Mouse (Mus musculus) adrenal gland, adult (tissue): Measurements from ENCODE around the gene Polrmt.

Experiments used
- DNase-seq, 2 experiments: peaks; one replicate each; pipeline ENCODE4 v3.0.0; 2022 to 2023; ENCODE audit warnings: low spot score in 1 of 2; ENCODE audit not compliant: inconsistent age in 2 of 2

Gene Polrmt

DNA sequence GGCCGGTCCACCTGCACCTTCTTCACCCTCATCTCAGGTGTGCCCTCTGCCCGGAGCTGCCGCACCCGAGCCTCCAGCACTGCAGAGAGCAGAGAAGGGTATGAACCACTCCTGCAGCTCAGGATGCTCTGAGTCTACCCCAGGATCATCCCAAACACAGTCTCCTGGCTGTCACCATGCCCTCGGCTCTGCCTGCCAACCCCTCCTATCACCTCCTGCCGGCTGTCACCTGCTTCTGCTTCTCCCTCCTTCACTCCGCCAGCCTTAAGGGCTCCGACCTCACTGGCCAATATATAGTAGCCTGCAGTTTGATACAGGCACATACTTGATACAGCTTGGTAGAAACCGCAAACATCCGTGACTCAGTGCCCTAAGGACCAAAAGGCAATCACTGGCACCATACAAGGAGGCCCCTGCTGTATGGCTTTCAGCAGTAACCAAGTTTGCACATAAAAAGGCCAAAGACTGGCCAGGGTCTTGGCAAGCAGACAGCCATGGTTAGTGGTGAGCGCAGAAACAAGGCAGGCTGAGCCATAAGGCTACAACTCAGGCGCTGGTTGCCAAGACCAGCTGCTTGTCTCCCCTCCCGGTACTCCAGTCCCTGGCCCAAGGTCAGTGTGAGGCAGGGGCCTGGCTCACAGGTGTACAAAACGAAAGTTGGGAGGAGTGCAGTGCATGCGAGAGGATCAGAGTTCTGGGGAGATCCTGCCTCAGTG lies 2.6 kb downstream of the Polrmt start:
- no peak for DNase-seq

GRCm38 (mm10) chr10:79743161-79743560 lies 3.2 kb downstream of the Polrmt start:
- DNase-seq = no peak

DNA sequence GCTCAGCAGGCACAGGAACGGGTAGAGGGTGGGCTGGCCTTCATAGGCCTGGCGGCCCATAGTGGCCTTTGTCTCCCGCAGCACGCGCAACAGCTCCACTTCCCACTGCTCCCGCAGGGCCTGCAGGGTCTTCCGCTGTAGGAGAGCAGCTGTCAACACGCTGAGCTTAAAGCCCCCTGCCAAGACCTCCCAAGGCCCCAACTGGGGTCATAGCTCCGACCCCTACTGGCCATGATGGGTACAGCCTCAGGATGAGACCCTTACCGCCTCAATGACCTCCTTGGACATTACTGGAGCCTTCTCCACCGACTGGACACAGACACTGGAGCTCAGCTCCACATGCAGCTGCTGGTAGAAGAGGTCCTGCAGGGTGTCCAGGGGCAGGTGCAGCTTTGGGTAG lies 5.5 kb downstream of the Polrmt start:
- DNase-seq = no peak

DNA sequence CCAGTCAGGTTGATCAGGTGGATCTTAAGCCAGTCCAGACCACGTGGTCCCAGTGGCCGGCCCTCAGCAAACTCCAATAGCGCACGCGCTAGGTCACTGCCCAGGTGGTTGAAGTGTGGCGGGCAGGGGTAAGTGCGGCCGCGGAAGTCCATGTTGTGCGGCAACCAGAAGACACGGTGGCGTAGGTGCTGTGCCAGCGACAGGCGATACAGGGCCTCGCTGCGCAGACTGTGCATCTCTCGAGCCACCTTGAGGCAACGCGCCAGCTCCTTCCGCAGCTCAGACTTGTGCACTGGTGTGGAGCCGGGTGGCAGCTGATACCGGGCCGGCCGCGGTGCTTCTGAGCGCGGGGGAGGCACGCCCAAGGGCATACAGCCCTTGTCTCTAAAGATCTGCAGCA lies 7.1 kb downstream of the Polrmt start:
- DNase-seq = no peak

DNA sequence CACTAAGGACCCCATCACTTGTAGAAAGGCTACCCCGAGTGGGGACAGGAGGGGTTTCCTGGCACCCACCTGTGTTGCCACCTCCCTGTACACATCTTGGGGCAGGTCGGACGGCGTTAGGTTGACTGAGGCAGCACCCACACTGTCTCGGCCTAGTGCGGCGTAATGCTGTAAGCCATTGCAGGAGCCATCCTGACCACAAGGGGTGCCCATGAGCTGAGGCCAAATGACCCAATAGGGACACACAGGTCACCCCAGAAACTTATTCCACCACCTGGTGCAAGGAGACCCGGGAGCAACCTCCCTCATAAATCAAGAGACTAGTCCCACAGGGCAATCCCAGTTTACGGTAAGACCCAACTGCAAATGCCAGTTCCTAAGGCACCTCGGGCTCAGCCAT lies 8.1 kb downstream of the Polrmt start:
- peak in 1 of 2 experiments; percentile 59 for DNase-seq

- DNase-seq = no peak
These were observed 9.7 kb downstream of the Polrmt start for GRCm38 (mm10) chr10:79736706-79737105.

GRCm38 (mm10) chr10:79735361-79735760 lies 11.0 kb downstream of the Polrmt start:
- no peak for DNase-seq

DNA sequence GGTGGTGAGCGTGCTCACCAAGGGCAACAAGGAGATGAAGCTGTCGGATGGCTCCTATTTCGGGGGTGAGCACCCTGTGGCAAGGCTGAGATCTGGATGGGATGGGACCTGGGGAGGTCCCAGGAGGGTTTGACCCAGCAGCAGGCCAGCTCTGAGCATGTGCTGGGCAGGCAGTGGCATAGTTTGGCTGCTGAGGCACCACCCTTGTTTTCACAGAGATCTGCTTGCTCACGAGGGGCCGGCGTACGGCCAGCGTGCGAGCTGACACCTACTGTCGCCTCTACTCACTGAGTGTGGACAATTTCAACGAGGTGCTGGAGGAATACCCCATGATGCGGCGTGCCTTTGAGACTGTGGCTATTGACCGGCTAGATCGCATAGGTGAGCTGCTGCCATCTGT lies 12.5 kb downstream of the Polrmt start:
- no peak for DNase-seq

DNA sequence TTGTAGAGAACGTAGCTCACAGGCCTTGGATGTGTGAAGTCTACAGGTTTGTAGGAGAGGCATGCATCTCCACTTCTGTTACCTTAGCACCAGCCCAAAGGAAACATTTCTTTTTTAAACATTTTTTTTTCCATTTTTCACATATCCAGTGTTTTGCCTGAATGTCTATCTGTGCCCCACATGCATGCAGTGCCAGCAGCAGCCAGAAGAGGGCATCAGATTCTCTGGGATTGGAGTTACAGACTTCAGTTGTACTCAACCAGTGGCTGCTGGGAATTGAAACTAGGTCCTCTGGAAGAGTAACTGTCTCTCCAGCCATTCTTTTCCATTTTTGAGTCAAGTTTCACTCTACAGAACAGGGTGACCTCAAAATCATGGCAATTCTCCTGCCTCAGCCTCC lies 13.9 kb downstream of the Polrmt start:
- DNase-seq = peak in 1 of 2 experiments; percentile 77

DNA sequence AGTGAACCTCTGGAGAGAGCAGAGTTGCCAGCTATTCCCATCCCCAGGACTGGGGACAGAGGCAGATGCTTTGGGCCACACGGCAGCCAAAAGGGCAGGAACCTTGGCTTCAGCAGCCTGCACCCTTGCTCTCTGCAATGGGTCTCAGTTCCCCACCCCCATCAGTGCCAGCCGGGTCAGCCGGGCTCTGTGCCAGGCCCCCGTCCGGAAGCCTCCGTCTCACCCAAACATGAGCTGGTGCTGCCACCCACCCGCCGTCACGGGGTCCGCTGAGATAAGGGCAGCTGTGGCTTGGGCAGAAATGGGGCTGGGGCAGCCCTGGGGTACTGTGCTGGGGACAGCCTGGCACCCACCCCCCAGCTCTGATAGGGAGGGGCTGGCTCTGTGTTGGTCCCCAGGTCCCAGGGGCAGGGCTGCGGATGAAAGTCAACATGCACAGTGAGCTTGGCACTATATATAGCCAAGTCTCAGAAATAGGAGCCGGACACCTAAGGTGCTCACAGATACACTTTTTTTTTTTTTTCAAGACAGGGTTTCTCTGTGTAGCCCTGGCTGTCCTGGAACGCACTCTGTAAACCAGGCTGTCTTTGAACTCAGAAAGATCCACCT lies 16.9 kb downstream of the Polrmt start:
- no peak for DNase-seq

GRCm38 (mm10) chr10:79728323-79729249 lies 17.8 kb downstream of the Polrmt start:
- no peak for DNase-seq

DNA sequence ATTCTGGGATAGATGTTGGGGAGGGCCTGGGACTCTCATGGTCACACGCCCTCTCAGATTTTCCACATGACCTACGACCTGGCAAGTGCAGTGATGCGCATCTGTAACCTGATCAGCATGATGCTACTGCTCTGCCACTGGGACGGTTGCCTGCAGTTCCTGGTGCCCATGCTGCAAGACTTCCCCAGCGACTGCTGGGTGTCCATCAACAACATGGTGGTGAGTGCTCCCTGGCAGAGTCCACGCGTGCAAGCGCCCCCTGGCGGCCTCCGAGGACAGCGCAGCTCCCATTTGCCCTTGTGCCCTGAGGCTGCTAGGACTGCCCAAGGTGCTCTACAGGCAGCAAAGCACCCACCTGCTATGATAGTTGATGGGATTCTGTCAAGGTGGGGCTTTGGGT lies 20.3 kb downstream of the Polrmt start:
- peak; percentile 69 to 84 for DNase-seq

GRCm38 (mm10) chr10:79723692-79724091 lies 22.7 kb downstream of the Polrmt start:
- no peak for DNase-seq

DNA sequence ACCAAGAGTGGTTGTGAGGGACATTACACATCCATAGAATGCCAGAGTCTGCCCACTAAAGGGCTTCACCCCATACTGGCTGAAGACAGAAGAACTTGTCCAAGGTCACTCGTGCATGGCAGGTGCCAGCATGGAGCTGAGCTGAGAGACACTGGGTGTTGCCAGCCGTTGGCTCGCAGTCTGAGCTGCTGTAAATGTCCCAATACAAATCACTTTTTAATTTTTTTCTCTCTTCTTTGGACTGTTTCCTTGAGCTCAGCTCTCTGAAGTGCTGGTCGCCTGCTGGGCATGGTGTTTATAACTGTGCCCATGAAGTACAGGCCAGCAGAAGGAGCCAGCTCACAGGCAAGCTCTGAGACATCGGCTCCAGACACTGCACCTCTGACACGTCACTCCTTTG lies 23.3 kb downstream of the Polrmt start:
- DNase-seq = no peak

GRCm38 (mm10) chr10:79721089-79721488 lies 25.3 kb downstream of the Polrmt start:
- no peak for DNase-seq

- DNase-seq = peak; percentile 71 to 91
These were observed 28.6 kb downstream of the Polrmt start for GRCm38 (mm10) chr10:79717640-79718357.

- DNase-seq = peak in 1 of 2 experiments; percentile 79
These were observed 29.4 kb downstream of the Polrmt start for GRCm38 (mm10) chr10:79716988-79717355.

DNA sequence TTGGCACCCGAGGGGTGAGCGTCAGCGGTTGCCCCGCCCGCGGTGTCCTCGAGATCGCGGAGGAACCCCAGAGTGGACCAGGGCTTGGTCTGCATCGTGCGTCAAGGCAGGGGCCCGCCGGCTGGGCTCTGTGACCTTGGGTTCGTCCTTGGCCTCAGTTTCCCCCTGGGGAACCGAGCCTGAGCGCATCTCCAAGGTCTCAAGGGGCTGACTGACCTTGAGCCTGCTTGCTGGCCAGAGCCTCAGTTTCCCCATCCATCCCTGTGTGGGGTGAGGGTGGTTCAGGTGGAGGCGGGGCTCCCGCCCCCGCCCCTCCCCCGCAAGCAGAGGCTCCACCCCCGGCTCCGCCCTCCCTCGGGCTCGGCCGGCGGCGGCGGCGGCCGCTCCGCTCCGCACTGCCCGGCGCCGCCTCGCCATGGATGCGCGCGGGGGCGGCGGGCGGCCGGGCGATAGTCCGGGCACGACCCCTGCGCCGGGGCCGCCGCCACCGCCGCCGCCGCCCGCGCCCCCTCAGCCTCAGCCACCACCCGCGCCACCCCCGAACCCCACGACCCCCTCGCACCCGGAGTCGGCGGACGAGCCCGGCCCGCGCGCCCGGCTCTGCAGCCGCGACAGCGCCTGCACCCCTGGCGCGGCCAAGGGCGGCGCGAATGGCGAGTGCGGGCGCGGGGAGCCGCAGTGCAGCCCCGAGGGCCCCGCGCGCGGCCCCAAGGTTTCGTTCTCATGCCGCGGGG lies 30.0 kb downstream of the Polrmt start, which contains the start of gene Hcn2:
Gene Hcn2, plus strand, starts transcription at position 381 of the 734 bp plus-strand sequence.
- DNase-seq = peak in 1 of 2 experiments; percentile 74

- DNase-seq = no peak
These were observed 31.4 kb downstream of the Polrmt start for GRCm38 (mm10) chr10:79714996-79715395.

DNA sequence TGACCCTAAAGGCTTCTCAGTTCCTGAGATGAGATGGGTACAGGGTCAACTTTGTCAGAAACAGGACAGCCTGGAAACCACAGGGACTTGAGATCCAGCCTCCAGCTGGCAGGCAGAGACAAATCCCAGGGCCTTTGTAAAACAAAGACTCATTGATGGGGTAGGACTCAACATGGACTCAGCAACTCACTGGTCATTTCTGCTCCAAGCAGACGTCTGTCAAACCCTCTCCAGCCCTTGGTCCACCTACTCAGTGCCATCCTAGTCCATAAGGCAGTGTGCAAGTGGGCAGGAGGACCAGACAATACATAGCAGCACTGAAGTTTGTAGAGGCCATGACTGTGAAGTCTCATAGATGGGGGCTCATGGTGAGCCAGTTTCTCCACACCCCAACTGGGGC lies 33.2 kb downstream of the Polrmt start:
- no peak for DNase-seq
